ENCODE assay signal across 36 mouse cellular contexts in the genomic region with DNA sequence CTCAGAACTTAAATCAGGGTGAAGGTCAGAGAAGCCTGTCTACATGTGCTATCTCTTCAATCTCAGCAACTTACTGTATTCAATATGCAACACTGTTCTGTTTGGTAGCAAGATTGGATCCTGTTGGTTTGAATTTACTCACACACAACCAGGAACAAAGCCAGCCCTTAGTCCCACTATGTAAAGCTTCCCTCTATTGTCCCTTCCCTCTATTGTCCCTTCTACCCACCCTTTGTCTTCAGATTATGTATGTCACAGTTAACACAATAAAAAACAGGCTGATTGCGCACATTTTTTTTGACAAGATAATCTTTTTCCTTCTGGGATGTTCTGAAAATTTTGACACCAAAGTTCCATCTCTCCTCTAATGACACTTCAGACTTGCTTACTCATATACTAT.
"Had no signal": no experiment of that assay in that cellular context is flagged by ENCODE, and none has a peak within 500 bp of the region (broad histone marks: within the 10 kb centered on the region; RNA-seq: fewer than 3 reads in every experiment).

No protein-coding gene starts in this region.

- H3K27ac ChIP-seq: heart, adult 2 months; heart, embryonic 10.5 days; heart, embryonic 13.5 days; heart, embryonic 15.5 days; hindbrain, embryonic 10.5 days; hindbrain, embryonic 12.5 days; hindbrain, embryonic 13.5 days; hindbrain, embryonic 14.5 days; hindbrain, embryonic 15.5 days; hindbrain, postnatal 0 days; intestine, embryonic 15.5 days; kidney, embryonic 15.5 days; kidney, postnatal 0 days; layer of hippocampus, adult 2 months had no signal

- H3K9me3 ChIP-seq: heart, embryonic 10.5 days; heart, embryonic 12.5 days; heart, embryonic 13.5 days; heart, embryonic 15.5 days; hindbrain, embryonic 10.5 days; hindbrain, embryonic 12.5 days; hindbrain, embryonic 13.5 days; hindbrain, embryonic 15.5 days; intestine, embryonic 15.5 days; kidney, embryonic 15.5 days had no signal

- DNase-seq: heart, adult 2 months; heart, postnatal 10 days; heart, postnatal 14 days; heart, postnatal 36 days; heart, postnatal 4 days; kidney, adult 11 months; kidney, adult 18-20 months; kidney, adult 2 months; kidney, adult 8-10 months; kidney, adult 9 months; kidney, postnatal 10 days; kidney, postnatal 14 days; kidney, postnatal 25 days; kidney, postnatal 36 days; kidney, postnatal 4 days; layer of hippocampus, adult 9-11 months; layer of hippocampus, postnatal 36 days had no signal

- H3K27me3 ChIP-seq: heart, embryonic 12.5 days; heart, embryonic 13.5 days; heart, embryonic 15.5 days; hindbrain, embryonic 12.5 days; hindbrain, embryonic 13.5 days; hindbrain, embryonic 15.5 days; intestine, embryonic 15.5 days; kidney, embryonic 15.5 days had no signal

- H3K36me3 ChIP-seq: heart, embryonic 10.5 days; heart, embryonic 12.5 days; heart, embryonic 13.5 days; heart, embryonic 15.5 days; hindbrain, embryonic 10.5 days; hindbrain, embryonic 12.5 days; hindbrain, embryonic 13.5 days; hindbrain, embryonic 15.5 days; intestine, embryonic 15.5 days; kidney, embryonic 15.5 days had no signal

- H3K4me2 ChIP-seq: heart, embryonic 11.5 days; heart, embryonic 12.5 days; heart, embryonic 13.5 days; heart, embryonic 15.5 days; hindbrain, embryonic 12.5 days; hindbrain, embryonic 13.5 days; hindbrain, embryonic 14.5 days; hindbrain, embryonic 15.5 days; intestine, embryonic 15.5 days; kidney, embryonic 15.5 days had no signal

- H3K4me1 ChIP-seq: heart, embryonic 10.5 days; heart, embryonic 12.5 days; heart, embryonic 13.5 days; heart, embryonic 15.5 days; hindbrain, embryonic 10.5 days; hindbrain, embryonic 12.5 days; hindbrain, embryonic 13.5 days; hindbrain, embryonic 15.5 days; intestine, embryonic 15.5 days; kidney, embryonic 15.5 days had no signal

- ATAC-seq: hindbrain, embryonic 16.5 days; hindbrain, postnatal 0 days; inflammation-experienced regulatory T-cells, adult 6 months; intestine, embryonic 15.5 days; intestine, embryonic 16.5 days; intestine, postnatal 0 days had no signal

- H3K4me3 ChIP-seq: heart, adult 2 months; heart, embryonic 10.5 days; heart, embryonic 12.5 days; heart, embryonic 13.5 days; heart, embryonic 15.5 days; hindbrain, embryonic 10.5 days; hindbrain, embryonic 12.5 days; hindbrain, embryonic 13.5 days; hindbrain, embryonic 15.5 days; intestine, embryonic 15.5 days; kidney, embryonic 15.5 days; layer of hippocampus, adult 2 months had no signal

- H3K9ac ChIP-seq: heart, embryonic 12.5 days; heart, embryonic 13.5 days; heart, embryonic 15.5 days; hindbrain, embryonic 12.5 days; hindbrain, embryonic 13.5 days; hindbrain, embryonic 14.5 days; hindbrain, embryonic 15.5 days; intestine, embryonic 15.5 days; kidney, embryonic 15.5 days had no signal
